Mouse (Mus musculus) adrenal gland, postnatal 10 days (tissue): ENCODE data around the gene Utp3. TPM values are rescaled to one million over a fixed set of nuclear protein-coding genes. Genes with fewer than 3 reads are reported as not detected.
A peak's percentile ranks its signal among the peaks of the same experiment; 100 is the strongest.
"Not testable (repeated sequence)": the region's sequence is repeated elsewhere in the genome, so short reads cannot be mapped to it uniquely, and the experiment has no call there.

Source experiments
- DNase-seq: peaks from one replicate; pipeline ENCODE4 v3.0.0; 2021; ENCODE audit warnings: mixed read lengths
- long read RNA-seq, 2 experiments: library from polyadenylated mRNA; stranded (forward); transcript quantifications; one replicate each; pipeline ENCODE4 v2.0.0; 2021
- total RNA-seq, 2 experiments: library from RNA; stranded (reverse); gene quantifications; 2 replicates each; pipeline ENCODE4 v1.2.3; 2021

Utp3 gene
- total RNA-seq: 10 to 100 TPM; 30.5 to 31.9 TPM
- long read RNA-seq, experiment 1, transcript Utp3-201 (1 exons, 1,629 nt): major isoform, 70 of 70 reads
- long read RNA-seq, experiment 1, partial matches to known transcripts: 0 of 70 reads
- long read RNA-seq, experiment 1, other reads (novel, unspliced or antisense): 0 of 70 reads
- long read RNA-seq, experiment 2, transcript Utp3-201 (1 exons, 1,629 nt): major isoform, 27 of 27 reads
- long read RNA-seq, experiment 2, partial matches to known transcripts: 0 of 27 reads
- long read RNA-seq, experiment 2, other reads (novel, unspliced or antisense): 0 of 27 reads

GRCm38 (mm10) chr5:88554086-88554886 lies at the start of gene Utp3:
TSS of gene Utp3 (plus strand) at chr5:88554462.
- peak; percentile 96 for DNase-seq

GRCm38 (mm10) chr5:88508555-88508954 lies 45.7 kb upstream of the Utp3 start:
- no peak for DNase-seq

- DNase-seq: no peak
Observed at GRCm38 (mm10) chr5:88508990-88509389, 45.3 kb upstream of the Utp3 start.

GRCm38 (mm10) chr5:88519232-88519631 lies 35.0 kb upstream of the Utp3 start:
- peak; percentile 43 for DNase-seq

- no peak for DNase-seq
Observed at GRCm38 (mm10) chr5:88527657-88528056, 26.6 kb upstream of the Utp3 start, which contains the start of gene Jchain. TSS of gene Jchain (minus strand) at chr5:88527891.

GRCm38 (mm10) chr5:88530908-88531307 lies 23.4 kb upstream of the Utp3 start:
- DNase-seq: no peak

- no peak for DNase-seq
Observed at GRCm38 (mm10) chr5:88534697-88535096, 19.6 kb upstream of the Utp3 start.

GRCm38 (mm10) chr5:88540845-88541244 lies 13.4 kb upstream of the Utp3 start:
- DNase-seq: no peak

- peak; percentile 57 for DNase-seq
Observed at GRCm38 (mm10) chr5:88542651-88543282, 11.5 kb upstream of the Utp3 start.

- not testable (repeated sequence) for DNase-seq
Observed at GRCm38 (mm10) chr5:88544411-88544810, 9.9 kb upstream of the Utp3 start.

GRCm38 (mm10) chr5:88545536-88545935 lies 8.7 kb upstream of the Utp3 start:
- no peak for DNase-seq

- DNase-seq: no peak
Observed at GRCm38 (mm10) chr5:88553271-88554085, 784 bp upstream of the Utp3 start.

- DNase-seq: no peak
Observed at GRCm38 (mm10) chr5:88558991-88559390, 4.7 kb downstream of the Utp3 start.

- no peak for DNase-seq
Observed at GRCm38 (mm10) chr5:88561080-88561814, 7.0 kb downstream of the Utp3 start.

- no peak for DNase-seq
Observed at GRCm38 (mm10) chr5:88562863-88563780, 8.9 kb downstream of the Utp3 start.

GRCm38 (mm10) chr5:88564501-88565147 lies 10.4 kb downstream of the Utp3 start, which contains the start of gene Rufy3:
TSS of gene Rufy3 (plus strand) at chr5:88565040.
- DNase-seq: peak; percentile 95

GRCm38 (mm10) chr5:88565148-88566033 lies 11.1 kb downstream of the Utp3 start:
- DNase-seq: peak; percentile 86

GRCm38 (mm10) chr5:88566034-88566841 lies 12.0 kb downstream of the Utp3 start:
- no peak for DNase-seq
